Mouse (Mus musculus): ENCODE measurements around the gene Slc28a1. TPM values are rescaled to one million over a fixed set of nuclear protein-coding genes. Genes with fewer than 3 reads are reported as not detected.
"Not testable (repeated sequence)": the region's sequence is repeated elsewhere in the genome, so short reads cannot be mapped to it uniquely, and the experiment has no call there.

Slc28a1 gene
- polyA plus RNA-seq, 1 experiment from 2014 or later: 1.2 TPM

- no peak overlapping the region for H3K9ac ChIP-seq (replicated peaks; ENCODE audit: low read length)
- no peaks in the 10 kb centered on the region for H3K9me3 ChIP-seq (ENCODE audit: low read length)
- H3K27me3 ChIP-seq (ENCODE audit: insufficient read depth, low read length): no peaks in the 10 kb centered on the region
- peak; percentile 40; the same call in 1 of the 2 replicates for ATAC-seq (ENCODE audit: low FRiP score, low TSS enrichment)
- no peak overlapping the region for H3K4me3 ChIP-seq (ENCODE audit: low read length)
- H3K4me1 ChIP-seq (ENCODE audit: insufficient read depth, low read length): peaks cover 16% of the 10 kb centered on the region
- 0 out of 2 replicates have a peak overlapping the region, but pooled peaks have one; percentile 17 for H3K27ac ChIP-seq (ENCODE audit: low read length)
- no peaks in the 10 kb centered on the region for H3K36me3 ChIP-seq (ENCODE audit: insufficient read depth, low read length)
- 35% methylated on average over 4 of the region's 4 CpGs for WGBS
- H3K4me2 ChIP-seq (replicated peaks; ENCODE audit: low read depth, low read length): no peak overlapping the region; the same call in 1 of the 2 replicates
Observed at GRCm38 (mm10) chr7:81198538-81198937, 83.9 kb downstream of the Slc28a1 start.

GRCm38 (mm10) chr7:81199109-81199508 lies 84.5 kb downstream of the Slc28a1 start:
- Histone ChIP-seq H3K27ac (ENCODE audit: low read length) (0 out of 2 replicates have a peak overlapping the region, but pooled peaks have one; percentile 17), H3K9me3 (ENCODE audit: low read length) (no peaks in the 10 kb centered on the region), H3K27me3 (ENCODE audit: insufficient read depth, low read length) (no peaks in the 10 kb centered on the region), H3K4me1 (ENCODE audit: insufficient read depth, low read length) (peaks cover 16% of the 10 kb centered on the region), H3K4me2 (replicated peaks; ENCODE audit: low read depth, low read length) (no peak overlapping the region; the same call in 1 of the 2 replicates), H3K9ac (replicated peaks; ENCODE audit: low read length) (no peak overlapping the region), H3K4me3 (ENCODE audit: low read length) (no peak overlapping the region), H3K36me3 (ENCODE audit: insufficient read depth, low read length) (no peaks in the 10 kb centered on the region)
- no peak for ATAC-seq (ENCODE audit: low FRiP score, low TSS enrichment)
- 31% methylated on average over 5 of the region's 5 CpGs for WGBS

GRCm38 (mm10) chr7:81199757-81200156 lies 85.2 kb downstream of the Slc28a1 start:
- Histone ChIP-seq H3K4me1 (ENCODE audit: insufficient read depth, low read length) (peaks cover 16% of the 10 kb centered on the region), H3K4me3 (ENCODE audit: low read length) (no peak overlapping the region), H3K9me3 (ENCODE audit: low read length) (no peaks in the 10 kb centered on the region), H3K4me2 (replicated peaks; ENCODE audit: low read depth, low read length) (no peak overlapping the region), H3K9ac (replicated peaks; ENCODE audit: low read length) (no peak overlapping the region), H3K27ac (ENCODE audit: low read length) (no peak overlapping the region), H3K36me3 (ENCODE audit: insufficient read depth, low read length) (no peaks in the 10 kb centered on the region), H3K27me3 (ENCODE audit: insufficient read depth, low read length) (no peaks in the 10 kb centered on the region)
- no peak for ATAC-seq (ENCODE audit: low FRiP score, low TSS enrichment)
- WGBS: 40% methylated on average over 4 of the region's 4 CpGs

GRCm38 (mm10) chr7:81202389-81202788 lies 87.8 kb downstream of the Slc28a1 start:
- 19% methylated on average over 5 of the region's 5 CpGs for WGBS
- no peak overlapping the region for H3K9ac ChIP-seq (replicated peaks; ENCODE audit: low read length)

DNA sequence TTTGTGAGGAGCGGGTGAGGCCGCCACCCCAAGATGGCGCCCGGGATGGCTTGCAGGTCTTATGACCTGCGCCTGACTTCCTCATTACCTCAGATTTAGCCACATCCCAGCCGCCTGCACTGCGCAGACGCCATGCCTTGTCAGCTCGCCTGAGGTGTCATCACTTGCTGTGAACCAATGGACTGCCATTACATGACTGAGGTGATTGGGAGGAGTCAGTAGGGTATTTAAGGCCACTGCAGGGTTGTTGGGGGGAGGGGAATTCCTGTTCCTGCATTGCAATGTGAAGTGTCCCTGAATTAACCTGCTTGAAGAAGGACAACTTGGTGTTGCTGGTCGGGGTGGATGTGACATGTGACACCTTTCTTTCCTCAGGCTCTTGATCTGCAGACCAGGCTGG lies 89.0 kb downstream of the Slc28a1 start:
- not testable (repeated sequence) for H3K36me3 ChIP-seq (ENCODE audit: insufficient read depth, low read length); H3K27me3 ChIP-seq (ENCODE audit: insufficient read depth, low read length); H3K9me3 ChIP-seq (ENCODE audit: low read length); H3K27ac ChIP-seq (ENCODE audit: low read length); H3K4me3 ChIP-seq (ENCODE audit: low read length); ATAC-seq (ENCODE audit: low FRiP score, low TSS enrichment); H3K4me2 ChIP-seq (replicated peaks; ENCODE audit: low read depth, low read length); H3K9ac ChIP-seq (replicated peaks; ENCODE audit: low read length)
- H3K4me1 ChIP-seq (ENCODE audit: insufficient read depth, low read length): peaks cover 13% of the 10 kb centered on the region
- WGBS: 90% methylated on average over 10 of the region's 10 CpGs

More at GRCm38 (mm10) chr7:81202389-81202788, 87.8 kb downstream of the Slc28a1 start:
- Histone ChIP-seq H3K36me3 (ENCODE audit: insufficient read depth, low read length) (no peaks in the 10 kb centered on the region), H3K4me3 (ENCODE audit: low read length) (no peak overlapping the region), H3K9me3 (ENCODE audit: low read length) (no peaks in the 10 kb centered on the region), H3K27ac (ENCODE audit: low read length) (no peak overlapping the region), H3K27me3 (ENCODE audit: insufficient read depth, low read length) (no peaks in the 10 kb centered on the region), H3K4me1 (ENCODE audit: insufficient read depth, low read length) (peaks cover 16% of the 10 kb centered on the region), H3K4me2 (replicated peaks; ENCODE audit: low read depth, low read length) (no peak overlapping the region)
- ATAC-seq (ENCODE audit: low FRiP score, low TSS enrichment): no peak

- Histone ChIP-seq H3K4me3 (ENCODE audit: low read length) (no peak overlapping the region), H3K4me1 (ENCODE audit: insufficient read depth, low read length) (peaks cover 16% of the 10 kb centered on the region; the same call in 1 of the 2 replicates), H3K27me3 (ENCODE audit: insufficient read depth, low read length) (peaks cover 18% of the 10 kb centered on the region), H3K36me3 (ENCODE audit: insufficient read depth, low read length) (no peaks in the 10 kb centered on the region), H3K27ac (ENCODE audit: low read length) (no peak overlapping the region), H3K4me2 (replicated peaks; ENCODE audit: low read depth, low read length) (no peak overlapping the region), H3K9ac (replicated peaks; ENCODE audit: low read length) (no peak overlapping the region), H3K9me3 (ENCODE audit: low read length) (no peaks in the 10 kb centered on the region)
- no peak for ATAC-seq (ENCODE audit: low FRiP score, low TSS enrichment)
- 16% methylated on average over 6 of the region's 6 CpGs for WGBS
Observed at GRCm38 (mm10) chr7:81208944-81209343, 94.3 kb downstream of the Slc28a1 start.

DNA sequence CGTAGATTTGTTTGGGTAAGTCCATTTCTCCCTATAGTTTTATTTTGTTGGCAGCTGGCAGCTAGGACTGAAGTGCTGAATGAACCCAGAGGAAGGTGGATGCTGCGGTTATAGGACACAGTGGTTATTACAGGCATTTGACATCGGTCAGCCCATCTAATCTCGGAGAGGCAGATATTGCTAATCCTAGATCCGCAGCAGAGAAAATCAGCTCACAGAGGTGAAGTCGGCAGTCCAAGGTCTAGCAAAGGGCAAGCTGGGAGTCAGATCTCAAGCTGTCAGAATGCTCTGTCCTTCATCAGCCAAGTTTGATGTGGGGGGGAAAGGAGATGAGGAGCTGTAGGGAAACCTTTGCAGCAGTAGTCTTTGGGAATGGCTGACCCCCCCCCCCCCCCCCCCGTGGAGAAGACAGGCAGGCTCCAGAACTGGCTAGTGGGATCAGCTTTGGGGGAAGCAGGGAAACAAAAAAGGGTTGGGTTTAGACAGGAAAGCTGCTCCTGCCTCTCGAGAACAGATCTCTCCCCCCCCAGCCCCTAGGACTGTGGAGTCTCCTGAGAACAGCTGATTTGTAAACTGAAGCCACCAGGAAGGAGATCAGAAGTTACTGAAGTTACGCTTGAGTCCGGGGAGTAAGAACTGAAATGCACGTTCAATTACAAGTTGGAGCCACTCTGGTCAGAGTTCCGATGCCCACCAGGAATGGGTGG lies 95.5 kb downstream of the Slc28a1 start:
- peaks cover 19% of the 10 kb centered on the region; the same call in 1 of the 2 replicates for H3K4me1 ChIP-seq (ENCODE audit: insufficient read depth, low read length)
- H3K4me2 ChIP-seq (replicated peaks; ENCODE audit: low read depth, low read length): no peak overlapping the region
- H3K36me3 ChIP-seq (ENCODE audit: insufficient read depth, low read length): no peaks in the 10 kb centered on the region
- no peaks in the 10 kb centered on the region for H3K9me3 ChIP-seq (ENCODE audit: low read length)
- 59% methylated on average over 11 of the region's 12 CpGs for WGBS
- no peak overlapping the region for H3K27ac ChIP-seq (ENCODE audit: low read length)
- H3K27me3 ChIP-seq (ENCODE audit: insufficient read depth, low read length): peaks cover 20% of the 10 kb centered on the region
- H3K4me3 ChIP-seq (ENCODE audit: low read length): no peak overlapping the region
- ATAC-seq (ENCODE audit: low FRiP score, low TSS enrichment): no peak
- no peak overlapping the region for H3K9ac ChIP-seq (replicated peaks; ENCODE audit: low read length)

DNA sequence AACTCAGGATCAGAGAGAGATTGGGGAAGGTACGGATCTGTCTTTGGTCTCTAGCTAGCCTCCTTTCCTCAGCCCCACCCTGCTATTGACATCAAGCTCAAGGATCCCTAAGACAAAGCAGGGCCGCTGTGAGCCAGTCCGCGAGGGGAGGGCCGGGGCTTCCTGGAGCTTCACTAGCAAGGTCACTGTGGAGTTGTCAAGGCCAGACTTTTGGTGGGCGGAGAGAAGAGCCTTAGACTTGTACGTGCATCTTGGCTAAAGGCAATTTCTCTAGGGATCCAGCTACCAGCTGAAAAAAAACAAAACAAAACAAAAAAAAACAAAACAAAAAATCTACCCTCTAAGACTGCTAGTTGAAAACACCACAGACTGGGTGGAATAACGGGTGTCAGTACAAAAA lies 97.2 kb downstream of the Slc28a1 start:
- H3K36me3 ChIP-seq (ENCODE audit: insufficient read depth, low read length): no peaks in the 10 kb centered on the region
- no peak for ATAC-seq (ENCODE audit: low FRiP score, low TSS enrichment)
- H3K4me2 ChIP-seq (replicated peaks; ENCODE audit: low read depth, low read length): peak overlapping the region; percentile 58
- no peak overlapping the region; the same call in 1 of the 2 replicates for H3K9ac ChIP-seq (replicated peaks; ENCODE audit: low read length)
- H3K27ac ChIP-seq (ENCODE audit: low read length): peak overlapping the region; percentile 89
- H3K9me3 ChIP-seq (ENCODE audit: low read length): no peaks in the 10 kb centered on the region
- WGBS: 9% methylated on average over 8 of the region's 8 CpGs
- H3K4me1 ChIP-seq (ENCODE audit: insufficient read depth, low read length): peaks cover 19% of the 10 kb centered on the region; the same call in 1 of the 2 replicates
- H3K27me3 ChIP-seq (ENCODE audit: insufficient read depth, low read length): peaks cover 20% of the 10 kb centered on the region
- peak overlapping the region; percentile 62 for H3K4me3 ChIP-seq (ENCODE audit: low read length)

GRCm38 (mm10) chr7:81212261-81212681 lies 97.7 kb downstream of the Slc28a1 start:
- Histone ChIP-seq H3K9ac (replicated peaks; ENCODE audit: low read length) (peak overlapping the region; percentile 56), H3K4me3 (ENCODE audit: low read length) (peak overlapping the region; percentile 62), H3K4me1 (ENCODE audit: insufficient read depth, low read length) (peaks cover 19% of the 10 kb centered on the region; the same call in 1 of the 2 replicates), H3K4me2 (replicated peaks; ENCODE audit: low read depth, low read length) (peak overlapping the region; percentile 58), H3K36me3 (ENCODE audit: insufficient read depth, low read length) (no peaks in the 10 kb centered on the region), H3K9me3 (ENCODE audit: low read length) (no peaks in the 10 kb centered on the region), H3K27me3 (ENCODE audit: insufficient read depth, low read length) (peaks cover 20% of the 10 kb centered on the region), H3K27ac (ENCODE audit: low read length) (peak overlapping the region; percentile 89)
- under 1% methylated on average over 22 of the region's 22 CpGs for WGBS
- ATAC-seq (ENCODE audit: low FRiP score, low TSS enrichment): peak; percentile 62
